Mouse (Mus musculus): ENCODE data around the gene Lrrc8d. TPM values are rescaled to one million over a fixed set of nuclear protein-coding genes. Genes with fewer than 3 reads are reported as not detected.
A peak's percentile ranks its signal among the peaks of the same experiment; 100 is the strongest.

Gene Lrrc8d
- polyA plus RNA-seq, 1 experiment from 2014 or later: 9.7 TPM

- Histone ChIP-seq H3K9me3 (replicated peaks; ENCODE audit: control insufficient read depth, low read length) (no peaks in the 10 kb centered on the region), H3K27me3 (ENCODE audit: control insufficient read depth, insufficient read depth, low read length) (no peaks in the 10 kb centered on the region), H3K4me2 (ENCODE audit: low read depth, low read length) (no peak overlapping the region), H3K4me1 (ENCODE audit: control insufficient read depth, insufficient read depth, low read length) (peaks cover 14% of the 10 kb centered on the region), H3K4me3 (replicated peaks; ENCODE audit: low read length) (no peak overlapping the region), H3K9ac (ENCODE audit: low read length) (no peak overlapping the region), H3K27ac (ENCODE audit: low read length) (no peak overlapping the region), H3K36me3 (ENCODE audit: control insufficient read depth, insufficient read depth, low read length) (no peaks in the 10 kb centered on the region)
- 83% methylated on average over 5 of the region's 5 CpGs for WGBS
- no peak for ATAC-seq (ENCODE audit: insufficient read depth, low FRiP score)
Observed at GRCm38 (mm10) chr5:105708276-105708675, 8.5 kb downstream of the Lrrc8d start.

- Histone ChIP-seq H3K27me3 (ENCODE audit: control insufficient read depth, insufficient read depth, low read length) (no peaks in the 10 kb centered on the region), H3K4me3 (replicated peaks; ENCODE audit: low read length) (no peak overlapping the region), H3K9ac (ENCODE audit: low read length) (no peak overlapping the region), H3K4me1 (ENCODE audit: control insufficient read depth, insufficient read depth, low read length) (peaks cover 17% of the 10 kb centered on the region), H3K27ac (ENCODE audit: low read length) (no peak overlapping the region), H3K9me3 (replicated peaks; ENCODE audit: control insufficient read depth, low read length) (no peaks in the 10 kb centered on the region), H3K36me3 (ENCODE audit: control insufficient read depth, insufficient read depth, low read length) (no peaks in the 10 kb centered on the region), H3K4me2 (ENCODE audit: low read depth, low read length) (no peak overlapping the region)
- WGBS: 79% methylated on average over 7 of the region's 7 CpGs
- no peak for ATAC-seq (ENCODE audit: insufficient read depth, low FRiP score)
Observed at GRCm38 (mm10) chr5:105710473-105710872, 10.7 kb downstream of the Lrrc8d start.

- Histone ChIP-seq H3K9me3 (replicated peaks; ENCODE audit: control insufficient read depth, low read length) (no peaks in the 10 kb centered on the region), H3K9ac (ENCODE audit: low read length) (no peak overlapping the region), H3K4me1 (ENCODE audit: control insufficient read depth, insufficient read depth, low read length) (peaks cover 44% of the 10 kb centered on the region), H3K36me3 (ENCODE audit: control insufficient read depth, insufficient read depth, low read length) (no peaks in the 10 kb centered on the region), H3K27ac (ENCODE audit: low read length) (no peak overlapping the region; the same call in 1 of the 2 replicates), H3K4me2 (ENCODE audit: low read depth, low read length) (no peak overlapping the region), H3K27me3 (ENCODE audit: control insufficient read depth, insufficient read depth, low read length) (no peaks in the 10 kb centered on the region), H3K4me3 (replicated peaks; ENCODE audit: low read length) (no peak overlapping the region)
- WGBS: 81% methylated on average over 6 of the region's 6 CpGs
- ATAC-seq (ENCODE audit: insufficient read depth, low FRiP score): no peak
Observed at GRCm38 (mm10) chr5:105714446-105714845, 14.7 kb downstream of the Lrrc8d start.

GRCm38 (mm10) chr5:105715095-105715494, 15.3 kb downstream of the Lrrc8d start:
- Histone ChIP-seq H3K4me1 (ENCODE audit: control insufficient read depth, insufficient read depth, low read length) (peaks cover 40% of the 10 kb centered on the region), H3K9ac (ENCODE audit: low read length) (no peak overlapping the region), H3K4me3 (replicated peaks; ENCODE audit: low read length) (no peak overlapping the region), H3K27me3 (ENCODE audit: control insufficient read depth, insufficient read depth, low read length) (no peaks in the 10 kb centered on the region), H3K27ac (ENCODE audit: low read length) (peak overlapping the region; percentile 42), H3K36me3 (ENCODE audit: control insufficient read depth, insufficient read depth, low read length) (no peaks in the 10 kb centered on the region), H3K9me3 (replicated peaks; ENCODE audit: control insufficient read depth, low read length) (no peaks in the 10 kb centered on the region), H3K4me2 (ENCODE audit: low read depth, low read length) (peak overlapping the region; percentile 12; the same call in 1 of the 2 replicates)
- ATAC-seq (ENCODE audit: insufficient read depth, low FRiP score): no peak
- WGBS: 73% methylated on average over 8 of the region's 8 CpGs

- Histone ChIP-seq H3K27me3 (ENCODE audit: control insufficient read depth, insufficient read depth, low read length) (no peaks in the 10 kb centered on the region), H3K4me3 (replicated peaks; ENCODE audit: low read length) (no peak overlapping the region), H3K4me1 (ENCODE audit: control insufficient read depth, insufficient read depth, low read length) (peaks cover 37% of the 10 kb centered on the region), H3K9me3 (replicated peaks; ENCODE audit: control insufficient read depth, low read length) (no peaks in the 10 kb centered on the region), H3K4me2 (ENCODE audit: low read depth, low read length) (peak overlapping the region; percentile 12), H3K27ac (ENCODE audit: low read length) (peak overlapping the region; percentile 42), H3K36me3 (ENCODE audit: control insufficient read depth, insufficient read depth, low read length) (no peaks in the 10 kb centered on the region), H3K9ac (ENCODE audit: low read length) (no peak overlapping the region)
- 28% methylated on average over 10 of the region's 10 CpGs for WGBS
- peak; percentile 57; the same call in 1 of the 2 replicates for ATAC-seq (ENCODE audit: insufficient read depth, low FRiP score)
Observed at GRCm38 (mm10) chr5:105715531-105716124, 15.9 kb downstream of the Lrrc8d start.

- WGBS: 49% methylated on average over 7 of the region's 7 CpGs
- no peak overlapping the region for H3K4me2 ChIP-seq (ENCODE audit: low read depth, low read length)
- H3K36me3 ChIP-seq (ENCODE audit: control insufficient read depth, insufficient read depth, low read length): no peaks in the 10 kb centered on the region
- H3K4me1 ChIP-seq (ENCODE audit: control insufficient read depth, insufficient read depth, low read length): peaks cover 37% of the 10 kb centered on the region
- no peak overlapping the region for H3K4me3 ChIP-seq (replicated peaks; ENCODE audit: low read length)
- no peaks in the 10 kb centered on the region for H3K9me3 ChIP-seq (replicated peaks; ENCODE audit: control insufficient read depth, low read length)
- no peak overlapping the region for H3K9ac ChIP-seq (ENCODE audit: low read length)
- H3K27me3 ChIP-seq (ENCODE audit: control insufficient read depth, insufficient read depth, low read length): no peaks in the 10 kb centered on the region
- peak; percentile 51; the same call in 1 of the 2 replicates for ATAC-seq (ENCODE audit: insufficient read depth, low FRiP score)
- peak overlapping the region; percentile 61 for H3K27ac ChIP-seq (ENCODE audit: low read length)
Observed at GRCm38 (mm10) chr5:105717294-105717693, 17.5 kb downstream of the Lrrc8d start.

- peak overlapping the region; percentile 61; the same call in 1 of the 2 replicates for H3K27ac ChIP-seq (ENCODE audit: low read length)
- 54% methylated on average over 11 of the region's 11 CpGs for WGBS
- no peaks in the 10 kb centered on the region for H3K27me3 ChIP-seq (ENCODE audit: control insufficient read depth, insufficient read depth, low read length)
- H3K36me3 ChIP-seq (ENCODE audit: control insufficient read depth, insufficient read depth, low read length): no peaks in the 10 kb centered on the region
- H3K4me1 ChIP-seq (ENCODE audit: control insufficient read depth, insufficient read depth, low read length): peaks cover 37% of the 10 kb centered on the region
- ATAC-seq (ENCODE audit: insufficient read depth, low FRiP score): no peak
- H3K9ac ChIP-seq (ENCODE audit: low read length): peak overlapping the region; percentile 25; the same call in 1 of the 2 replicates
- H3K9me3 ChIP-seq (replicated peaks; ENCODE audit: control insufficient read depth, low read length): no peaks in the 10 kb centered on the region
- no peak overlapping the region for H3K4me3 ChIP-seq (replicated peaks; ENCODE audit: low read length)
- H3K4me2 ChIP-seq (ENCODE audit: low read depth, low read length): peak overlapping the region; percentile 14; the same call in 1 of the 2 replicates
Observed at GRCm38 (mm10) chr5:105718138-105718670, 18.4 kb downstream of the Lrrc8d start.

- WGBS: 86% methylated on average over 4 of the region's 4 CpGs
- Histone ChIP-seq H3K36me3 (ENCODE audit: control insufficient read depth, insufficient read depth, low read length) (no peaks in the 10 kb centered on the region), H3K4me2 (ENCODE audit: low read depth, low read length) (no peak overlapping the region), H3K4me3 (replicated peaks; ENCODE audit: low read length) (no peak overlapping the region), H3K9me3 (replicated peaks; ENCODE audit: control insufficient read depth, low read length) (no peaks in the 10 kb centered on the region), H3K4me1 (ENCODE audit: control insufficient read depth, insufficient read depth, low read length) (peaks cover 21% of the 10 kb centered on the region), H3K27ac (ENCODE audit: low read length) (no peak overlapping the region), H3K27me3 (ENCODE audit: control insufficient read depth, insufficient read depth, low read length) (no peaks in the 10 kb centered on the region), H3K9ac (ENCODE audit: low read length) (no peak overlapping the region)
- no peak for ATAC-seq (ENCODE audit: insufficient read depth, low FRiP score)
Observed at GRCm38 (mm10) chr5:105721267-105721666, 21.5 kb downstream of the Lrrc8d start.

GRCm38 (mm10) chr5:105722807-105723206, 23.0 kb downstream of the Lrrc8d start:
- no peak overlapping the region for H3K4me2 ChIP-seq (ENCODE audit: low read depth, low read length)
- 93% methylated on average over 11 of the region's 11 CpGs for whole genome bisulfite sequencing
- H3K9ac ChIP-seq (ENCODE audit: low read length): no peak overlapping the region
- H3K27me3 ChIP-seq (ENCODE audit: control insufficient read depth, insufficient read depth, low read length): no peaks in the 10 kb centered on the region
- no peak overlapping the region for H3K4me3 ChIP-seq (replicated peaks; ENCODE audit: low read length)
- ATAC-seq (ENCODE audit: insufficient read depth, low FRiP score): no peak
- peaks cover 6% of the 10 kb centered on the region for H3K4me1 ChIP-seq (ENCODE audit: control insufficient read depth, insufficient read depth, low read length)
- no peaks in the 10 kb centered on the region for H3K9me3 ChIP-seq (replicated peaks; ENCODE audit: control insufficient read depth, low read length)
- H3K27ac ChIP-seq (ENCODE audit: low read length): no peak overlapping the region
- H3K36me3 ChIP-seq (ENCODE audit: control insufficient read depth, insufficient read depth, low read length): no peaks in the 10 kb centered on the region

All from stomach, embryonic 16.5 days (tissue).